Mouse (Mus musculus) ES-Bruce4 (cell line): ENCODE measurements around the gene Erg. TPM values are rescaled to one million over a fixed set of nuclear protein-coding genes. Genes with fewer than 3 reads are reported as not detected.

Experiments used
- H3K27ac ChIP-seq: 2 replicates; pipeline ENCODE4 v1.5.1; 2012; ENCODE audit warnings: low read length, inconsistent platforms; ENCODE audit not compliant: insufficient read depth
- H3K27me3 ChIP-seq: 2 replicates; pipeline ENCODE4 v1.6.1; 2012; ENCODE audit warnings: mild to moderate bottlenecking, low read length, inconsistent platforms; ENCODE audit not compliant: control insufficient read depth, poor library complexity, insufficient read depth, severe bottlenecking
- H3K36me3 ChIP-seq: 2 replicates; pipeline ENCODE4 v1.6.1; 2012; ENCODE audit warnings: inconsistent platforms, mild to moderate bottlenecking, low read length, moderate library complexity; ENCODE audit not compliant: control insufficient read depth, poor library complexity, insufficient read depth, severe bottlenecking
- H3K4me1 ChIP-seq: one replicate; pipeline ENCODE4 v1.8.1; 2011; ENCODE audit warnings: low read length; ENCODE audit not compliant: control insufficient read depth, insufficient read depth
- H3K4me3 ChIP-seq: 2 replicates; pipeline ENCODE4 v1.5.1; 2011; ENCODE audit warnings: low read depth, mild to moderate bottlenecking, low read length
- H3K9ac ChIP-seq: 2 replicates; pipeline ENCODE4 v1.6.1; 2012; ENCODE audit warnings: low read depth, mild to moderate bottlenecking, inconsistent platforms; ENCODE audit not compliant: poor library complexity, severe bottlenecking
- H3K9me3 ChIP-seq: replicated peaks from 2 replicates; pipeline ENCODE4 v1.6.1; 2012; ENCODE audit warnings: mild to moderate bottlenecking, low read length, inconsistent platforms; ENCODE audit not compliant: control insufficient read depth, poor library complexity, insufficient read depth, severe bottlenecking
- CTCF ChIP-seq: IDR thresholded peaks from one replicate; pipeline ENCODE4 v1.8.1; 2011; ENCODE audit warnings: low read depth, low read length
- EP300 ChIP-seq: IDR thresholded peaks from 2 replicates; pipeline ENCODE4 v1.6.1; 2011; ENCODE audit warnings: low read depth, low read length; ENCODE audit not compliant: insufficient read depth
- POLR2A ChIP-seq: IDR thresholded peaks from one replicate; pipeline ENCODE4 v1.8.1; 2011; ENCODE audit warnings: low read length; ENCODE audit not compliant: insufficient read depth
- polyA plus RNA-seq: library from polyadenylated mRNA; stranded (reverse); fragments of >200 nt; gene quantifications from 2 replicates; pipeline ENCODE4 v1.2.4, GENCODE M21; 2011; ENCODE audit warnings: low read depth; ENCODE audit not compliant: missing spikeins, insufficient read depth, insufficient read length

Erg gene
- polyA plus RNA-seq, 1 experiment: 0.28 TPM

DNA sequence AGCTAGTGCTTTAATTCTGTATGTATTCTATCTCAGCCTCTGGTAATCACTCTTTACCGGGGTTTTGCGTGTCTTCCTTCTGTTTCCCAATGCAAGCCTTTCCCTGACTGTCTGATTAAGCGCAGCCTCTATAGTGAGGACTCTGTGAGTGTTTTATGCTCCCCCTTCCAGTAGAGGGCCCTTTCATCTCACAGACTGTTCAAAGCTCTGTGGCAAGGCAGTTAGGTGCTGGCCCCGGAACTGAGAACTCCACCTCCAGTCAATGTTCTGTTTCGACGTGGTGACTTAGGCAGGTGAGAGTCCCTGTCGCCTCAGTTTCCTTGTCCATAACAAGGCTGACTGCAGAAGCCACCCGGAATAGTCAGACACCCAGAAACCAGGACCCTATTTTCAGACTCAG is 244.4 kb downstream of the Erg start:
- Histone ChIP-seq H3K9ac (no peak overlapping the region), H3K4me1 (no peaks in the 10 kb centered on the region), H3K9me3 (no peaks in the 10 kb centered on the region), H3K4me3 (no peak overlapping the region), H3K36me3 (no peaks in the 10 kb centered on the region), H3K27ac (no peak overlapping the region), H3K27me3 (no peaks in the 10 kb centered on the region)
- TF ChIP-seq POLR2A (no peak), EP300 (no peak), CTCF (no peak)

GRCm38 (mm10) chr16:95340885-95341791 is 245.3 kb downstream of the Erg start:
- Histone ChIP-seq H3K27ac (no peak overlapping the region), H3K36me3 (no peaks in the 10 kb centered on the region), H3K27me3 (no peaks in the 10 kb centered on the region), H3K4me1 (no peaks in the 10 kb centered on the region), H3K9me3 (no peaks in the 10 kb centered on the region), H3K4me3 (no peak overlapping the region), H3K9ac (no peak overlapping the region)
- TF ChIP-seq CTCF (peak; percentile 52), POLR2A (no peak)

GRCm38 (mm10) chr16:95332159-95332558 is 254.2 kb downstream of the Erg start:
- no peak overlapping the region for H3K4me3 ChIP-seq
- H3K4me1 ChIP-seq: no peaks in the 10 kb centered on the region
- H3K27me3 ChIP-seq: no peaks in the 10 kb centered on the region
- H3K36me3 ChIP-seq: no peaks in the 10 kb centered on the region
- no peak overlapping the region for H3K27ac ChIP-seq
- TF ChIP-seq EP300 (no peak), POLR2A (no peak), CTCF (no peak)
- H3K9me3 ChIP-seq: 0 out of 2 replicates have a peak, but pooled peaks cover 2% of the 10 kb centered on the region
- no peak overlapping the region for H3K9ac ChIP-seq

- H3K4me1 ChIP-seq: no peaks in the 10 kb centered on the region
- TF ChIP-seq POLR2A (no peak), EP300 (no peak), CTCF (no peak)
- no peak overlapping the region for H3K27ac ChIP-seq
- H3K9ac ChIP-seq: no peak overlapping the region
- H3K9me3 ChIP-seq: no peaks in the 10 kb centered on the region
- H3K4me3 ChIP-seq: no peak overlapping the region
- no peaks in the 10 kb centered on the region for H3K36me3 ChIP-seq
- no peaks in the 10 kb centered on the region for H3K27me3 ChIP-seq
These were observed 264.3 kb downstream of the Erg start for GRCm38 (mm10) chr16:95321945-95322625.

Other genes with a start within 250 kb of the Erg start
- gene Ets2, start 115.5 kb upstream of the Erg start, polyA plus RNA-seq: 32.5 and 34.5 TPM in 2 replicates